Mouse (Mus musculus): ENCODE measurements around the gene Sft2d2. TPM values are rescaled to one million over a fixed set of nuclear protein-coding genes. Genes with fewer than 3 reads are reported as not detected.

Gene Sft2d2
- polyA plus RNA-seq, 1 experiment from 2014 or later: 5.8 TPM

GRCm38 (mm10) chr1:165185116-165185515 lies 9.1 kb downstream of the Sft2d2 start:
- Histone ChIP-seq H3K36me3 (ENCODE audit: control insufficient read depth, insufficient read depth, low read length) (no peaks in the 10 kb centered on the region), H3K27me3 (replicated peaks; ENCODE audit: control insufficient read depth, insufficient read depth, low read length) (no peaks in the 10 kb centered on the region), H3K9me3 (ENCODE audit: control insufficient read depth, low read length) (no peaks in the 10 kb centered on the region), H3K4me3 (ENCODE audit: low read length) (no peak overlapping the region), H3K4me2 (ENCODE audit: low read length) (no peak overlapping the region), H3K9ac (ENCODE audit: low read depth, low read length) (no peak overlapping the region), H3K27ac (ENCODE audit: low read depth, low read length) (no peak overlapping the region), H3K4me1 (ENCODE audit: control insufficient read depth, insufficient read depth, low read depth, low read length) (peaks cover 3% of the 10 kb centered on the region; the same call in 1 of the 2 replicates)
- no peak for ATAC-seq
- WGBS: 64% methylated on average over 7 of the region's 7 CpGs

- 88% methylated on average over 3 of the region's 3 CpGs for WGBS
- H3K27ac ChIP-seq (ENCODE audit: low read depth, low read length): no peak overlapping the region
- H3K27me3 ChIP-seq (replicated peaks; ENCODE audit: control insufficient read depth, insufficient read depth, low read length): no peaks in the 10 kb centered on the region
- no peak overlapping the region for H3K9ac ChIP-seq (ENCODE audit: low read depth, low read length)
- no peaks in the 10 kb centered on the region for H3K9me3 ChIP-seq (ENCODE audit: control insufficient read depth, low read length)
- no peaks in the 10 kb centered on the region for H3K36me3 ChIP-seq (ENCODE audit: control insufficient read depth, insufficient read depth, low read length)
- peaks cover 3% of the 10 kb centered on the region; the same call in 1 of the 2 replicates for H3K4me1 ChIP-seq (ENCODE audit: control insufficient read depth, insufficient read depth, low read depth, low read length)
- no peak for ATAC-seq
- H3K4me2 ChIP-seq (ENCODE audit: low read length): no peak overlapping the region
- H3K4me3 ChIP-seq (ENCODE audit: low read length): no peak overlapping the region
Observed at GRCm38 (mm10) chr1:165184178-165184577, 10.1 kb downstream of the Sft2d2 start.

GRCm38 (mm10) chr1:165183400-165183799 lies 10.8 kb downstream of the Sft2d2 start:
- no peaks in the 10 kb centered on the region for H3K27me3 ChIP-seq (replicated peaks; ENCODE audit: control insufficient read depth, insufficient read depth, low read length)
- H3K27ac ChIP-seq (ENCODE audit: low read depth, low read length): no peak overlapping the region
- H3K9ac ChIP-seq (ENCODE audit: low read depth, low read length): no peak overlapping the region
- H3K4me1 ChIP-seq (ENCODE audit: control insufficient read depth, insufficient read depth, low read depth, low read length): peaks cover 3% of the 10 kb centered on the region; the same call in 1 of the 2 replicates
- H3K4me3 ChIP-seq (ENCODE audit: low read length): no peak overlapping the region
- WGBS: 78% methylated on average over 6 of the region's 6 CpGs
- H3K36me3 ChIP-seq (ENCODE audit: control insufficient read depth, insufficient read depth, low read length): no peaks in the 10 kb centered on the region
- H3K9me3 ChIP-seq (ENCODE audit: control insufficient read depth, low read length): no peaks in the 10 kb centered on the region
- no peak overlapping the region for H3K4me2 ChIP-seq (ENCODE audit: low read length)
- no peak for ATAC-seq

GRCm38 (mm10) chr1:165179321-165179720 lies 14.9 kb downstream of the Sft2d2 start:
- Histone ChIP-seq H3K9me3 (ENCODE audit: control insufficient read depth, low read length) (no peaks in the 10 kb centered on the region), H3K4me1 (ENCODE audit: control insufficient read depth, insufficient read depth, low read depth, low read length) (no peaks in the 10 kb centered on the region), H3K36me3 (ENCODE audit: control insufficient read depth, insufficient read depth, low read length) (no peaks in the 10 kb centered on the region), H3K9ac (ENCODE audit: low read depth, low read length) (no peak overlapping the region), H3K27ac (ENCODE audit: low read depth, low read length) (no peak overlapping the region), H3K27me3 (replicated peaks; ENCODE audit: control insufficient read depth, insufficient read depth, low read length) (no peaks in the 10 kb centered on the region), H3K4me2 (ENCODE audit: low read length) (no peak overlapping the region), H3K4me3 (ENCODE audit: low read length) (no peak overlapping the region)
- 77% methylated on average over 5 of the region's 5 CpGs for WGBS
- no peak for ATAC-seq

GRCm38 (mm10) chr1:165178075-165178474 lies 16.2 kb downstream of the Sft2d2 start:
- Histone ChIP-seq H3K4me2 (ENCODE audit: low read length) (no peak overlapping the region), H3K27me3 (replicated peaks; ENCODE audit: control insufficient read depth, insufficient read depth, low read length) (no peaks in the 10 kb centered on the region), H3K4me3 (ENCODE audit: low read length) (no peak overlapping the region), H3K9ac (ENCODE audit: low read depth, low read length) (no peak overlapping the region), H3K36me3 (ENCODE audit: control insufficient read depth, insufficient read depth, low read length) (no peaks in the 10 kb centered on the region), H3K4me1 (ENCODE audit: control insufficient read depth, insufficient read depth, low read depth, low read length) (no peaks in the 10 kb centered on the region), H3K27ac (ENCODE audit: low read depth, low read length) (no peak overlapping the region), H3K9me3 (ENCODE audit: control insufficient read depth, low read length) (no peaks in the 10 kb centered on the region)
- no peak for ATAC-seq
- 77% methylated on average over 6 of the region's 6 CpGs for WGBS

- H3K4me2 ChIP-seq (ENCODE audit: low read length): no peak overlapping the region
- no peak overlapping the region for H3K27ac ChIP-seq (ENCODE audit: low read depth, low read length)
- ATAC-seq: no peak
- H3K4me1 ChIP-seq (ENCODE audit: control insufficient read depth, insufficient read depth, low read depth, low read length): no peaks in the 10 kb centered on the region
- no peaks in the 10 kb centered on the region for H3K27me3 ChIP-seq (replicated peaks; ENCODE audit: control insufficient read depth, insufficient read depth, low read length)
- no peaks in the 10 kb centered on the region for H3K36me3 ChIP-seq (ENCODE audit: control insufficient read depth, insufficient read depth, low read length)
- no peak overlapping the region for H3K9ac ChIP-seq (ENCODE audit: low read depth, low read length)
- H3K9me3 ChIP-seq (ENCODE audit: control insufficient read depth, low read length): no peaks in the 10 kb centered on the region
- WGBS: 57% methylated on average over 6 of the region's 9 CpGs
- H3K4me3 ChIP-seq (ENCODE audit: low read length): no peak overlapping the region
Observed at GRCm38 (mm10) chr1:165174059-165174616, 20.1 kb downstream of the Sft2d2 start.

GRCm38 (mm10) chr1:165171277-165171676 lies 23.0 kb downstream of the Sft2d2 start:
- no peak overlapping the region for H3K9ac ChIP-seq (ENCODE audit: low read depth, low read length)
- H3K9me3 ChIP-seq (ENCODE audit: control insufficient read depth, low read length): no peaks in the 10 kb centered on the region
- no peaks in the 10 kb centered on the region for H3K27me3 ChIP-seq (replicated peaks; ENCODE audit: control insufficient read depth, insufficient read depth, low read length)
- no peak overlapping the region for H3K4me3 ChIP-seq (ENCODE audit: low read length)
- no peaks in the 10 kb centered on the region for H3K4me1 ChIP-seq (ENCODE audit: control insufficient read depth, insufficient read depth, low read depth, low read length)
- no peak overlapping the region for H3K27ac ChIP-seq (ENCODE audit: low read depth, low read length)
- H3K4me2 ChIP-seq (ENCODE audit: low read length): no peak overlapping the region
- H3K36me3 ChIP-seq (ENCODE audit: control insufficient read depth, insufficient read depth, low read length): no peaks in the 10 kb centered on the region
- WGBS: 82% methylated on average over 7 of the region's 8 CpGs
- no peak for ATAC-seq

GRCm38 (mm10) chr1:165170157-165170556 lies 24.1 kb downstream of the Sft2d2 start:
- WGBS: 81% methylated on average over 5 of the region's 5 CpGs
- H3K27me3 ChIP-seq (replicated peaks; ENCODE audit: control insufficient read depth, insufficient read depth, low read length): no peaks in the 10 kb centered on the region
- no peak overlapping the region for H3K4me3 ChIP-seq (ENCODE audit: low read length)
- H3K27ac ChIP-seq (ENCODE audit: low read depth, low read length): no peak overlapping the region
- no peaks in the 10 kb centered on the region for H3K36me3 ChIP-seq (ENCODE audit: control insufficient read depth, insufficient read depth, low read length)
- no peak overlapping the region for H3K4me2 ChIP-seq (ENCODE audit: low read length)
- no peak overlapping the region for H3K9ac ChIP-seq (ENCODE audit: low read depth, low read length)
- H3K9me3 ChIP-seq (ENCODE audit: control insufficient read depth, low read length): no peaks in the 10 kb centered on the region
- ATAC-seq: no peak
- H3K4me1 ChIP-seq (ENCODE audit: control insufficient read depth, insufficient read depth, low read depth, low read length): no peaks in the 10 kb centered on the region

GRCm38 (mm10) chr1:165169462-165169861 lies 24.8 kb downstream of the Sft2d2 start:
- no peaks in the 10 kb centered on the region for H3K36me3 ChIP-seq (ENCODE audit: control insufficient read depth, insufficient read depth, low read length)
- H3K27me3 ChIP-seq (replicated peaks; ENCODE audit: control insufficient read depth, insufficient read depth, low read length): no peaks in the 10 kb centered on the region
- H3K4me2 ChIP-seq (ENCODE audit: low read length): no peak overlapping the region
- H3K9me3 ChIP-seq (ENCODE audit: control insufficient read depth, low read length): no peaks in the 10 kb centered on the region
- H3K4me1 ChIP-seq (ENCODE audit: control insufficient read depth, insufficient read depth, low read depth, low read length): no peaks in the 10 kb centered on the region
- 89% methylated on average over 3 of the region's 3 CpGs for WGBS
- no peak overlapping the region for H3K4me3 ChIP-seq (ENCODE audit: low read length)
- H3K9ac ChIP-seq (ENCODE audit: low read depth, low read length): no peak overlapping the region
- no peak for ATAC-seq
- no peak overlapping the region for H3K27ac ChIP-seq (ENCODE audit: low read depth, low read length)

GRCm38 (mm10) chr1:165164920-165165319 lies 29.3 kb downstream of the Sft2d2 start:
- no peaks in the 10 kb centered on the region for H3K9me3 ChIP-seq (ENCODE audit: control insufficient read depth, low read length)
- WGBS: 76% methylated on average over 6 of the region's 6 CpGs
- no peaks in the 10 kb centered on the region for H3K27me3 ChIP-seq (replicated peaks; ENCODE audit: control insufficient read depth, insufficient read depth, low read length)
- H3K4me3 ChIP-seq (ENCODE audit: low read length): no peak overlapping the region
- no peak overlapping the region for H3K4me2 ChIP-seq (ENCODE audit: low read length)
- ATAC-seq: no peak
- H3K4me1 ChIP-seq (ENCODE audit: control insufficient read depth, insufficient read depth, low read depth, low read length): no peaks in the 10 kb centered on the region
- no peak overlapping the region for H3K9ac ChIP-seq (ENCODE audit: low read depth, low read length)
- H3K27ac ChIP-seq (ENCODE audit: low read depth, low read length): no peak overlapping the region
- H3K36me3 ChIP-seq (ENCODE audit: control insufficient read depth, insufficient read depth, low read length): no peaks in the 10 kb centered on the region

Measured in hindbrain, embryonic 16.5 days (tissue).